Mouse (Mus musculus) embryonic facial prominence, embryonic 11.5 days (tissue): ENCODE data around the gene Slc19a2. TPM values are rescaled to one million over a fixed set of nuclear protein-coding genes. Genes with fewer than 3 reads are reported as not detected.

ENCODE experiments used
- ATAC-seq: fragments of 200-750 bp; cut with Nextera tagmentation; replicated peaks from 2 replicates; pipeline ENCODE4 v1.8.0; 2017; ENCODE audit warnings: low read depth; ENCODE audit not compliant: insufficient number of reproducible peaks, low FRiP score, low TSS enrichment
- DNase-seq: peaks from one replicate; pipeline ENCODE4 v3.0.0-alpha.2; 2015; ENCODE audit warnings: low spot score
- H3K27ac ChIP-seq: fragments of 300-500 bp; sonication (generic); replicated peaks from 2 replicates; pipeline ENCODE4 v1.5.1; 2014; ENCODE audit warnings: mild to moderate bottlenecking, low read depth, low read length, control low read depth
- H3K27me3 ChIP-seq: fragments of 300-500 bp; sonication (generic); 2 replicates; pipeline ENCODE4 v1.6.1; 2014; ENCODE audit warnings: mild to moderate bottlenecking, low read length, moderate library complexity, mixed read lengths; ENCODE audit not compliant: control insufficient read depth, insufficient read depth
- H3K36me3 ChIP-seq: fragments of 300-500 bp; sonication (generic); replicated peaks from 2 replicates; pipeline ENCODE4 v1.6.1; 2014; ENCODE audit warnings: low read depth, mild to moderate bottlenecking, low read length, moderate library complexity, mixed read lengths; ENCODE audit not compliant: control insufficient read depth, insufficient read depth
- H3K4me1 ChIP-seq: fragments of 300-500 bp; sonication (generic); 2 replicates; pipeline ENCODE4 v1.6.1; 2014; ENCODE audit warnings: low read length, mixed read lengths; ENCODE audit not compliant: control insufficient read depth, insufficient read depth
- H3K4me2 ChIP-seq: fragments of 300-500 bp; sonication (generic); 2 replicates; pipeline ENCODE4 v1.6.1; 2014; ENCODE audit warnings: low read depth, mild to moderate bottlenecking, control low read depth, low read length, moderate library complexity
- H3K4me3 ChIP-seq: fragments of 300-500 bp; sonication (generic); 2 replicates; pipeline ENCODE4 v1.5.1; 2014; ENCODE audit warnings: low read depth, low read length, control low read depth
- H3K9ac ChIP-seq: fragments of 300-500 bp; sonication (generic); replicated peaks from 2 replicates; pipeline ENCODE4 v1.6.1; 2014; ENCODE audit warnings: mild to moderate bottlenecking, control low read depth, low read length
- H3K9me3 ChIP-seq: fragments of 300-500 bp; sonication (generic); replicated peaks from 2 replicates; pipeline ENCODE4 v1.6.1; 2016; ENCODE audit warnings: mild to moderate bottlenecking, low read length, inconsistent platforms, mixed read lengths; ENCODE audit not compliant: control insufficient read depth
- WGBS: fragments of 180-500 bp; shearing (Covaris S2); extraction: QIAGEN DNeasy Blood & Tissue Kit; methylation state at CpG from one replicate; pipeline ENCODE4 v1.1.7; 2014; 5-methylcytosine and 5-hydroxymethylcytosine counted together
- polyA plus RNA-seq: library from polyadenylated mRNA; unstranded; fragments of >200 nt; fragmentation: Nextera tagmentation; extraction: Ambion mirVana; gene quantifications from 2 replicates; pipeline ENCODE4 v1.2.1, GENCODE M21; 2014

Slc19a2 gene
- polyA plus RNA-seq, 1 experiment from 2014 or later: 10.5 TPM

DNA sequence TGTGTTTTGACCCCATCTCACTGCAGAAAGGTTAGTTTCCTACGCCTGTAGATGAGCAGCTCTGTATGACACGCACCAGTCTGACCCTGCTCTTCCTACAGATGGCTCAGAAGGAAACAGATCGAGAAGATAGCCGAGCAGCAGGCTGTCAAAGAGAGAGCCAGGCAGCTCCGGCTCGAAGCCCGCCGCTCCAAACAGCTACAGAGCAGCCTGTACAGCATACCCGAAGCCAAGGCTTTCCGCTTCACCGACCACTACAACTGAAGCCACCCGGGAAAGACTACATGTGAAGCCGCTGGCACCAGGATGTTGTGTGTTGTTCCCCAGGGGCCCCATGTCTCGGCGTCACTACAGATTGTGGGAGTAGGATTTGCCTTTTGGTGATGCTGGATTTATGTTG, 38.6 kb downstream of the Slc19a2 start:
- ATAC-seq (no peak), DNase-seq (no peak)
- no peak overlapping the region for H3K27ac ChIP-seq
- H3K4me2 ChIP-seq: no peak overlapping the region
- H3K9me3 ChIP-seq: no peaks in the 10 kb centered on the region
- no peak overlapping the region for H3K9ac ChIP-seq
- H3K4me1 ChIP-seq: no peaks in the 10 kb centered on the region
- H3K36me3 ChIP-seq: no peaks in the 10 kb centered on the region
- no peak overlapping the region for H3K4me3 ChIP-seq
- no peaks in the 10 kb centered on the region for H3K27me3 ChIP-seq
- WGBS: 58% methylated on average over 15 of the region's 15 CpGs

DNA sequence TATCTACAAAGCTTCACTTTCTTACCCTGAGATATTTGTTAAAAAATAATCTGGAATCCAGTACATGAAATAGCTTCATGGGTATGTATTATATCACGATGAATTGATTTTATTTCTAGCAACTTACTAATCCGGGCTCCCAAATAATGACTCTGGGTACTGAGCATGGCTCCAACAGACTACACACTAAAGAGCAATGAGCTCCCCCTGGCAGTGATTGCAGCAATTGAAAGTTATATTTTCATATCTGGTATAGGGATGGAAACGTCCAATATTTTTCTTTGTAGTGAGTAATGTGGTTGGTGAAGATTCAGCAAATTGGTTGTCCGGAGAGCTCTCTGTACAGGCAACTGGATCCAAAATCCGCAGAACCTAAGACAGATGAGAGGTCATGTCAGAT, 43.2 kb downstream of the Slc19a2 start:
- DNase-seq (no peak), ATAC-seq (no peak)
- H3K27ac ChIP-seq: no peak overlapping the region
- H3K27me3 ChIP-seq: no peaks in the 10 kb centered on the region
- H3K4me3 ChIP-seq: no peak overlapping the region
- no peak overlapping the region for H3K4me2 ChIP-seq
- H3K9ac ChIP-seq: no peak overlapping the region
- no peaks in the 10 kb centered on the region for H3K36me3 ChIP-seq
- no peaks in the 10 kb centered on the region for H3K4me1 ChIP-seq
- H3K9me3 ChIP-seq: no peaks in the 10 kb centered on the region
- 91% methylated on average over 5 of the region's 5 CpGs for WGBS

DNA sequence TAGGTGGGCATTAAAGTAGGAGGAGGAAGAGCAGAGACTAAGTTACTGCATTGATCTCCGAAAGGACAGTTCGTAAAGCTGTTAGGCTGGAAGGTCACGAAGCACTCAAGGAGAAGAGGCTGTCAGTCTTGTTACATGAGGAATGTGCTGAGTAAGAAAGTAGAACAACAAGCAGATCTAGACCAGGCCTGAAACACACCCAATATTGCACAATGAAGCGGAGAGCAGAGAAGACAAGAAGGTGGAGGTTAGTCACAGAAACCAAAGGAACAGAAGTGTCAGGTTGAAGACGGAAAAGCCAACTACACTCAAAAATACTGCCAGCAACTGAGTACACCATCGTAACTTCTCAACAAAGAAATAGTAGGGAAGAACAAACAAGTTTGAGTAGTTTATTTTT, 45.2 kb downstream of the Slc19a2 start:
- DNase-seq (no peak), ATAC-seq (no peak)
- H3K4me1 ChIP-seq: no peaks in the 10 kb centered on the region
- H3K9me3 ChIP-seq: no peaks in the 10 kb centered on the region
- no peak overlapping the region for H3K9ac ChIP-seq
- no peaks in the 10 kb centered on the region for H3K27me3 ChIP-seq
- no peak overlapping the region for H3K27ac ChIP-seq
- H3K4me3 ChIP-seq: no peak overlapping the region
- H3K36me3 ChIP-seq: peaks cover 6% of the 10 kb centered on the region; the same call in 1 of the 2 replicates
- 94% methylated on average over 6 of the region's 6 CpGs for WGBS
- no peak overlapping the region for H3K4me2 ChIP-seq

DNA sequence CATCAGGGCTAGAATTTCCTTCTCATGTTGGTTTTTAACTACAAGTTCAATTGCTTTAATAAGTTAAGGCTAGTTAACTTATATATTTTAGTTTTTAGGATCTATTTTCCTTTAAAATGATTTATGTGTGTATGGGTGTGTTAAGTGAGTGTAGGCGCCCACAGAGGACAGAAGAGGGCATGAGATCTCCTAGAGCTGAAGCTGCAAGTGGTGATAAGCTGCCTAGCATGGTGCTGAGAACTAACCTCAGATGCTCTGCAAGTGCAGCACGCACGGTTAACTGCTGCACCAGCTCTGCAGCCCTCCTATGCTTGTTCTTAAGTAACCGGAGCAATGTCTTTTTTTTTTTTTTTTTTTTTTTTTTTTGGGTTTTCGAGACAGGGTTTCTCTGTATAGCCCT, 47.6 kb downstream of the Slc19a2 start:
- Histone ChIP-seq H3K27me3 (no peaks in the 10 kb centered on the region), H3K27ac (no peak overlapping the region), H3K4me2 (no peak overlapping the region), H3K4me3 (no peak overlapping the region), H3K9ac (no peak overlapping the region), H3K36me3 (peaks cover 8% of the 10 kb centered on the region; the same call in 1 of the 2 replicates), H3K9me3 (no peaks in the 10 kb centered on the region), H3K4me1 (no peaks in the 10 kb centered on the region)
- no peak for ATAC-seq
- WGBS: 97% methylated on average over 4 of the region's 5 CpGs
- DNase-seq: no peak

DNA sequence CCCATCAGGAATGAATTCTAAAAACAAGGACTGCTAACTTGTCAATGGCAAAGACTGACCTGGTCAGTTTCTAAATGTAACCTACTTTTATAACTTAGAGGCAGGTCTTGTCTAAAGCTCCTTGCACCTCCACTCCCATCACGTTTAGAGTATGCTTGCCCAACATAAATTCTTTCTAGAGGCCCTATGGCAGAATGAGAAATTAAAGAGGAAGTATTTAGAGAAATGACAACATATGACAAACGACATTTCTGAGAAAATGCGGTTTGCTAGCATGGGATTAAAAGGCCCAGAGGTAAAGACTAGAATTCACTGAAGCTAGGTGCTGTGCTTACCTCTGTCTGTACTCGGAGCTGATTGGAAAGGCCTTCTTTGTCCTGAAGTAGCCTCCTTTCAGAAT, 53.1 kb downstream of the Slc19a2 start:
- no peaks in the 10 kb centered on the region for H3K27me3 ChIP-seq
- peaks cover 8% of the 10 kb centered on the region; the same call in 1 of the 2 replicates for H3K36me3 ChIP-seq
- DNase-seq: no peak
- H3K4me1 ChIP-seq: no peaks in the 10 kb centered on the region
- no peak for ATAC-seq
- H3K9ac ChIP-seq: no peak overlapping the region
- H3K4me2 ChIP-seq: no peak overlapping the region
- no peaks in the 10 kb centered on the region for H3K9me3 ChIP-seq
- 93% methylated on average over 4 of the region's 4 CpGs for WGBS
- H3K27ac ChIP-seq: no peak overlapping the region
- no peak overlapping the region for H3K4me3 ChIP-seq

DNA sequence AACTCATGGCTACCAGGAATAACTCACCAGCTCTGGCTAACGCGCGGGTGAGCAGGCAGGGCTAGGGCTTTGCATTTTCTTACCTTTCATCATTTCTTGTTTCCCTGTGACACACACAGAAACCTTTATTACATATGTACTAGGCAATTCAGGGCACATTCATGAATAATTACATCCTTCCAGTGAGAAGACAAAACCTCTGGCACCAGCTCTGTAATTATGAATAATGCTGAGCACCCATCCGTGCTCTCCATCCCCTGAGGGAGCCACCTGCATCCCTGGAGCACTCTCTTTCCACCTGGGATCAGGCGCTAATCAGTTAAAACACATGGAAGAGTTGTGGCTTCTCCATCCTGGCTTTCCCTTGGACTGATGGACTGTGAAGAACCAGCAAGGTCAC, 55.0 kb downstream of the Slc19a2 start, which contains the start of gene Nme7:
TSS of gene Nme7 (plus strand) at position 301 of the 400 bp plus-strand sequence.
- no peaks in the 10 kb centered on the region for H3K27me3 ChIP-seq
- DNase-seq (no peak), ATAC-seq (no peak)
- H3K27ac ChIP-seq: no peak within 1 kb of the TSS
- no peaks in the 10 kb centered on the region for H3K9me3 ChIP-seq
- H3K36me3 ChIP-seq: peaks cover 3% of the 10 kb centered on the region; the same call in 1 of the 2 replicates
- no peaks in the 10 kb centered on the region for H3K4me1 ChIP-seq
- no peak within 1 kb of the TSS for H3K9ac ChIP-seq
- 89% methylated on average over 5 of the region's 5 CpGs for WGBS
- H3K4me2 ChIP-seq: no peak within 1 kb of the TSS
- no peak within 1 kb of the TSS for H3K4me3 ChIP-seq

DNA sequence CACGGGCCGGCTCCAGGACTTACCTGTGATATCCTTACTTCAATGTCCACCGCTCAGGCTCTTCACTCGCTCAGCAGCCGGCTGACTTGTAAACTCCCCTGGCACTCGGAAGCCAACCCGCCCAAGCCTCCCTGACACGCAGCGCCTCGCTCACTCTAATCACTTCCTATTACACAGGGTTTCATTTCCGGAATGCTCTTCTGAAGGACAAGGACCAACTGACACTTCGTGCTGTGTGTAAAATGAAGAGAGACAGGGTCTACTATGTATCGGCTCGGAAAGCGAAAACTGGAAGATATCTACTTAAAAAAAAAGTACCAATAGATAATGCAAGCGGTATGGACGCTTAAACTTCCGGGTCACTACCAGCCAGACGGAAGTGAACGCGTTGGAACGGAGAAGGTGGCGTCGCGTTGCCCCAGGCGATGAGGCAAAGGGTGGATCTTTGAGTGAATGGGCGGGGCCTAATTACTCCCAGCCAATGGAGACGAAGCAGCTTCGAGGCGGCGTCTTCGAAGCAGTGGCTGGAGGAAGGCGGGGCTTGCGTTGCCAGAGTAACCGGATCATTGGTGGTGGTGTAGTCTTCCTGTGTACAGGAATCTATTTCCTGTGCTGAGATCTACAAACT, 58.4 kb downstream of the Slc19a2 start, which contains the start of gene Blzf1:
TSS of gene Blzf1 (minus strand) at position 366 of the 628 bp plus-strand sequence.
- Histone ChIP-seq H3K4me1 (no peaks in the 10 kb centered on the region), H3K4me3 (peak within 1 kb of the TSS; percentile 81), H3K9me3 (no peaks in the 10 kb centered on the region), H3K36me3 (no peaks in the 10 kb centered on the region), H3K4me2 (peak within 1 kb of the TSS; percentile 57), H3K9ac (peak within 1 kb of the TSS; percentile 71), H3K27ac (no peak within 1 kb of the TSS), H3K27me3 (no peaks in the 10 kb centered on the region)
- under 1% methylated on average over 35 of the region's 35 CpGs for WGBS
- DNase-seq (peak; percentile 100), ATAC-seq (peak; percentile 99)

DNA sequence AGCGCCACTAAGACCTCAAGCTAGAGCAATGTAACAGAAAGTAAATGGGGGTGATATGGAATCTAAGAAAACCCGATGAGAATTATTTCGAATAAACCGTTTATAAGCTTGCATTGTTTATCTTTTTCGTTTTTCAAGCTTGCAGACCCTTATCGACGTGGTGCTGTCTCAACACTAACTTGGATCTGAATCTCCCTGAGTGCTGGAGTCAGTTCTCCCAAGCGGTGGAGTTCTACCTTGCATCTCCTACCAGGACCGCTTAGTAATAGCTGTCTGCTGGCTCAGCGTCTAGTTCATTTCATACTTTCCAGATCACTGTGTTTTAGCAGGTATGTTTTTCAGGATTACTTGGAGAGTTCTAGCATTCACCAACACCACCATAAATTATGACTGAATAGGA, 59.1 kb downstream of the Slc19a2 start:
- Histone ChIP-seq H3K27ac (no peak overlapping the region), H3K4me2 (peak overlapping the region; percentile 57), H3K9me3 (no peaks in the 10 kb centered on the region), H3K4me3 (peak overlapping the region; percentile 81), H3K36me3 (no peaks in the 10 kb centered on the region), H3K9ac (peak overlapping the region; percentile 62), H3K4me1 (no peaks in the 10 kb centered on the region), H3K27me3 (no peaks in the 10 kb centered on the region)
- 11% methylated on average over 10 of the region's 10 CpGs for WGBS
- DNase-seq (peak; percentile 12), ATAC-seq (no peak)
